Mouse (Mus musculus) forebrain, embryonic 15.5 days (tissue): ENCODE measurements around the gene 4930562C15Rik. TPM values are rescaled to one million over a fixed set of nuclear protein-coding genes. Genes with fewer than 3 reads are reported as not detected.

Experiments used
- ATAC-seq: fragments of 200-750 bp; cut with Nextera tagmentation; replicated peaks from 2 replicates; pipeline ENCODE4 v1.8.0; 2017; ENCODE audit warnings: mild to moderate bottlenecking, moderate TSS enrichment, moderate library complexity
- H3K27ac ChIP-seq: fragments of 300-500 bp; sonication (generic); replicated peaks from 2 replicates; pipeline ENCODE4 v1.5.1; 2015; ENCODE audit warnings: mild to moderate bottlenecking, inconsistent platforms
- H3K27me3 ChIP-seq: fragments of 300-500 bp; sonication (generic); 2 replicates; pipeline ENCODE4 v1.6.1; 2015; ENCODE audit warnings: inconsistent platforms
- H3K36me3 ChIP-seq: fragments of 300-500 bp; sonication (generic); 2 replicates; pipeline ENCODE4 v1.6.1; 2015; ENCODE audit warnings: mild to moderate bottlenecking, inconsistent platforms
- H3K4me1 ChIP-seq: fragments of 300-500 bp; sonication (generic); 2 replicates; pipeline ENCODE4 v1.6.1; 2015; ENCODE audit warnings: inconsistent platforms
- H3K4me2 ChIP-seq: fragments of 300-500 bp; sonication (generic); replicated peaks from 2 replicates; pipeline ENCODE4 v1.6.1; 2015; ENCODE audit warnings: mild to moderate bottlenecking, inconsistent platforms
- H3K4me3 ChIP-seq: fragments of 300-500 bp; sonication (generic); 2 replicates; pipeline ENCODE4 v1.5.1; 2015; ENCODE audit warnings: mild to moderate bottlenecking, inconsistent platforms
- H3K9ac ChIP-seq: fragments of 300-500 bp; sonication (generic); replicated peaks from 2 replicates; pipeline ENCODE4 v1.6.1; 2015; ENCODE audit warnings: mild to moderate bottlenecking, inconsistent platforms
- H3K9me3 ChIP-seq: fragments of 300-500 bp; sonication (generic); 2 replicates; pipeline ENCODE4 v1.6.1; 2016; ENCODE audit warnings: inconsistent platforms
- WGBS: fragments of 180-500 bp; shearing (Covaris S2); methylation state at CpG from one replicate; pipeline ENCODE4 v1.1.7; 2015; ENCODE audit warnings: mixed read lengths; 5-methylcytosine and 5-hydroxymethylcytosine counted together
- polyA plus RNA-seq: library from polyadenylated mRNA; unstranded; fragments of >200 nt; fragmentation: Nextera tagmentation; extraction: Ambion mirVana; gene quantifications from 2 replicates; pipeline ENCODE4 v1.2.1, GENCODE M21; 2015

The 4930562C15Rik gene
- polyA plus RNA-seq, 1 experiment from 2014 or later = 0.56 TPM

- WGBS = 71% methylated on average over 2 of the region's 2 CpGs
- Histone ChIP-seq H3K4me2 (no peak overlapping the region), H3K4me3 (no peak overlapping the region), H3K36me3 (0 out of 2 replicates have a peak, but pooled peaks cover 2% of the 10 kb centered on the region), H3K9ac (no peak overlapping the region), H3K27me3 (no peaks in the 10 kb centered on the region), H3K27ac (no peak overlapping the region), H3K4me1 (0 out of 2 replicates have a peak, but pooled peaks cover 4% of the 10 kb centered on the region), H3K9me3 (no peaks in the 10 kb centered on the region)
- no peak for ATAC-seq
Observed at GRCm38 (mm10) chr16:4899711-4900110, 64.5 kb downstream of the 4930562C15Rik start.

- ATAC-seq = no peak
- H3K4me3 ChIP-seq = no peak overlapping the region
- H3K9ac ChIP-seq = no peak overlapping the region
- H3K27ac ChIP-seq = no peak overlapping the region
- H3K36me3 ChIP-seq = 0 out of 2 replicates have a peak, but pooled peaks cover 2% of the 10 kb centered on the region
- 59% methylated on average over 7 of the region's 7 CpGs for WGBS
- H3K4me1 ChIP-seq = 0 out of 2 replicates have a peak, but pooled peaks cover 4% of the 10 kb centered on the region
- H3K27me3 ChIP-seq = no peaks in the 10 kb centered on the region
- H3K4me2 ChIP-seq = no peak overlapping the region
- H3K9me3 ChIP-seq = no peaks in the 10 kb centered on the region
Observed at GRCm38 (mm10) chr16:4901167-4901566, 66.0 kb downstream of the 4930562C15Rik start.

- Histone ChIP-seq H3K9me3 (no peaks in the 10 kb centered on the region), H3K27me3 (no peaks in the 10 kb centered on the region), H3K27ac (no peak overlapping the region), H3K9ac (no peak overlapping the region), H3K4me2 (no peak overlapping the region), H3K4me3 (no peak overlapping the region), H3K36me3 (0 out of 2 replicates have a peak, but pooled peaks cover 2% of the 10 kb centered on the region), H3K4me1 (0 out of 2 replicates have a peak, but pooled peaks cover 4% of the 10 kb centered on the region)
- 84% methylated on average over 2 of the region's 2 CpGs for WGBS
- no peak for ATAC-seq
Observed at GRCm38 (mm10) chr16:4902390-4902789, 67.2 kb downstream of the 4930562C15Rik start.

GRCm38 (mm10) chr16:4903491-4904102 is 68.4 kb downstream of the 4930562C15Rik start:
- WGBS = 85% methylated on average over 6 of the region's 6 CpGs
- no peak for ATAC-seq
- H3K27ac ChIP-seq = no peak overlapping the region
- peaks cover 5% of the 10 kb centered on the region; the same call in 1 of the 2 replicates for H3K36me3 ChIP-seq
- no peak overlapping the region for H3K9ac ChIP-seq
- no peaks in the 10 kb centered on the region for H3K9me3 ChIP-seq
- 0 out of 2 replicates have a peak, but pooled peaks cover 4% of the 10 kb centered on the region for H3K4me1 ChIP-seq
- H3K27me3 ChIP-seq = no peaks in the 10 kb centered on the region
- no peak overlapping the region for H3K4me2 ChIP-seq
- H3K4me3 ChIP-seq = no peak overlapping the region

- H3K27ac ChIP-seq = no peak overlapping the region
- H3K36me3 ChIP-seq = peaks cover 14% of the 10 kb centered on the region
- H3K4me1 ChIP-seq = 0 out of 2 replicates have a peak, but pooled peaks cover 4% of the 10 kb centered on the region
- H3K9me3 ChIP-seq = no peaks in the 10 kb centered on the region
- no peak overlapping the region for H3K4me2 ChIP-seq
- WGBS = 92% methylated on average over 3 of the region's 3 CpGs
- no peak overlapping the region for H3K4me3 ChIP-seq
- H3K9ac ChIP-seq = no peak overlapping the region
- H3K27me3 ChIP-seq = no peaks in the 10 kb centered on the region
- ATAC-seq = no peak
Observed at GRCm38 (mm10) chr16:4904878-4905277, 69.7 kb downstream of the 4930562C15Rik start.

- WGBS = 74% methylated on average over 1 of the region's 1 CpGs
- ATAC-seq = no peak
- H3K27me3 ChIP-seq = no peaks in the 10 kb centered on the region
- no peaks in the 10 kb centered on the region for H3K9me3 ChIP-seq
- 0 out of 2 replicates have a peak, but pooled peaks cover 4% of the 10 kb centered on the region for H3K4me1 ChIP-seq
- H3K4me2 ChIP-seq = no peak overlapping the region
- H3K27ac ChIP-seq = no peak overlapping the region
- H3K9ac ChIP-seq = no peak overlapping the region
- peaks cover 20% of the 10 kb centered on the region for H3K36me3 ChIP-seq
- no peak overlapping the region for H3K4me3 ChIP-seq
Observed at GRCm38 (mm10) chr16:4905591-4905990, 70.4 kb downstream of the 4930562C15Rik start.

DNA sequence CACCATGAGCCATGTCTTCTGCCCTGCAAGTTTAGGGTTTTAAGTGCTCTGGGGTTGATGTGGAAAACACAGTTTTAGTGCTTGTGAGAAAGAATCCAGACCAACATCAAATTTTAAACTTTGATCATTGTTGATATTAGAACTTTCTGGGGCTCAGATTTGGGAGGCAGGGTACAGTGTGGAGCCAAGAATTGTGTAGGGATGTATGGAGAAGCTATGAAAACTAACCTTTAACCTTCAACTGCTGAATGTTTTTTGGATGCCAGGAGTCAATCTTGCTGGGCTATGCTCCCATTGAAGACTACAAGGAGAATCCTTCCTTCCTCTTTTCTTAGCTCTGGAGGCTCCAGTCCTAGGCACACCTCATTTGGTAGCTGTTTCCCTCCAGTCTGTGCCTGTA is 71.3 kb downstream of the 4930562C15Rik start:
- peaks cover 26% of the 10 kb centered on the region for H3K36me3 ChIP-seq
- H3K9ac ChIP-seq = no peak overlapping the region
- no peak overlapping the region for H3K4me2 ChIP-seq
- no peaks in the 10 kb centered on the region for H3K4me1 ChIP-seq
- no peak overlapping the region for H3K4me3 ChIP-seq
- no peaks in the 10 kb centered on the region for H3K27me3 ChIP-seq
- no peaks in the 10 kb centered on the region for H3K9me3 ChIP-seq
- ATAC-seq = no peak
- no peak overlapping the region for H3K27ac ChIP-seq

DNA sequence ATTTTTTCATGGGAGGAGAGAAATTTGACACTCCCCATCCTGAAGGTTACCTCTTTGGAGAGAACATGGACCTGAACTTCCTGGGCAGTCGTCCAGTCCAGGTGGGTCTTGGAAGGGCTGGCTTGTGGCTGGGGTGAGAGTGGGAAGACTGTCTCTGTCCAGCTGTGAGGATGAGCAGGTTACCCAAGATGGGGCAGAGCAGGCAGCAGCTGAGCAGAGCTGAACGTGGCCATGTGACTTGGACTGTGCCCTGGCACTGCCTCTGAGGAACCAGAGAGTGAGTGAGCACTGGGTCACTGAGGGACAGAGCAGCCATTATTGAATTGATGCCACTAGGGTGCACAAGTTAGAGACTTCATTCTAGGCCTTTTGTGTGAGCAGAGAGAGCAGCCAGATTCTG is 72.2 kb downstream of the 4930562C15Rik start:
- no peak overlapping the region for H3K27ac ChIP-seq
- no peak overlapping the region for H3K4me3 ChIP-seq
- no peak overlapping the region for H3K4me2 ChIP-seq
- no peaks in the 10 kb centered on the region for H3K9me3 ChIP-seq
- H3K27me3 ChIP-seq = no peaks in the 10 kb centered on the region
- H3K9ac ChIP-seq = no peak overlapping the region
- no peaks in the 10 kb centered on the region for H3K4me1 ChIP-seq
- H3K36me3 ChIP-seq = peaks cover 31% of the 10 kb centered on the region
- ATAC-seq = no peak
- 81% methylated on average over 2 of the region's 2 CpGs for WGBS

- no peaks in the 10 kb centered on the region for H3K4me1 ChIP-seq
- WGBS = 47% methylated on average over 4 of the region's 5 CpGs
- H3K27me3 ChIP-seq = no peaks in the 10 kb centered on the region
- H3K36me3 ChIP-seq = peaks cover 37% of the 10 kb centered on the region
- H3K4me2 ChIP-seq = no peak overlapping the region
- H3K27ac ChIP-seq = no peak overlapping the region
- no peaks in the 10 kb centered on the region for H3K9me3 ChIP-seq
- H3K4me3 ChIP-seq = no peak overlapping the region
- ATAC-seq = no peak
- H3K9ac ChIP-seq = no peak overlapping the region
Observed at GRCm38 (mm10) chr16:4907972-4908371, 72.8 kb downstream of the 4930562C15Rik start.

DNA sequence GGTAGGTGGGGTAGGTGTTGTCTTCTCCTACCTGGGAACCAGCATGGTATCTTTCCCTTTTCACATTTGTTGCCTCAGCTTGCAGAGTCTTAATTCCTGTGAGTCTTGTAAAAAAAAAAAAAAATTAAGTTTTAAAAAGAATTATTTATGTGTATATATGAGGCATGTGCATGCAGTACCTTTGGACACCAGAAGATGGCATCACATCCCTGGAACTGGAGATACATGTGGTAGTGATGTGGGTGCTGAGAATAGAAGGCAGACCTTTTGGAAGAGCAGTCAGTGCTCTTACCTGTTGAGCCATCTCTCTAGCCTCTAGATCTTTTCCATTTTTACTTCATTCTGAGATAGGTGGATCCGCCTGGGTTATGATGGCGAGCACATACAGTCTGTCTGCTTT is 74.5 kb downstream of the 4930562C15Rik start:
- Histone ChIP-seq H3K9ac (no peak overlapping the region), H3K36me3 (peaks cover 42% of the 10 kb centered on the region), H3K4me1 (0 out of 2 replicates have a peak, but pooled peaks cover 3% of the 10 kb centered on the region), H3K4me2 (no peak overlapping the region), H3K27ac (no peak overlapping the region), H3K9me3 (no peaks in the 10 kb centered on the region), H3K4me3 (no peak overlapping the region), H3K27me3 (no peaks in the 10 kb centered on the region)
- no peak for ATAC-seq
- 98% methylated on average over 2 of the region's 2 CpGs for WGBS

- ATAC-seq = no peak
- Histone ChIP-seq H3K4me1 (0 out of 2 replicates have a peak, but pooled peaks cover 3% of the 10 kb centered on the region), H3K27ac (no peak overlapping the region), H3K27me3 (no peaks in the 10 kb centered on the region), H3K9ac (no peak overlapping the region), H3K4me3 (no peak overlapping the region), H3K9me3 (no peaks in the 10 kb centered on the region), H3K4me2 (no peak overlapping the region), H3K36me3 (peaks cover 48% of the 10 kb centered on the region)
- 94% methylated on average over 8 of the region's 8 CpGs for WGBS
Observed at GRCm38 (mm10) chr16:4910758-4911157, 75.5 kb downstream of the 4930562C15Rik start.

- no peak overlapping the region for H3K27ac ChIP-seq
- no peak for ATAC-seq
- no peak overlapping the region for H3K4me2 ChIP-seq
- 0 out of 2 replicates have a peak, but pooled peaks cover 3% of the 10 kb centered on the region for H3K4me1 ChIP-seq
- no peaks in the 10 kb centered on the region for H3K9me3 ChIP-seq
- H3K4me3 ChIP-seq = no peak overlapping the region
- H3K9ac ChIP-seq = no peak overlapping the region
- H3K27me3 ChIP-seq = no peaks in the 10 kb centered on the region
- WGBS = 78% methylated on average over 10 of the region's 10 CpGs
- H3K36me3 ChIP-seq = peaks cover 60% of the 10 kb centered on the region
Observed at GRCm38 (mm10) chr16:4912074-4912648, 76.9 kb downstream of the 4930562C15Rik start.
